Mouse (Mus musculus): ENCODE results near the gene Pax4. TPM values are rescaled to one million over a fixed set of nuclear protein-coding genes. Genes with fewer than 3 reads are reported as not detected.
A peak's percentile ranks its signal among the peaks of the same experiment; 100 is the strongest.

Pax4 gene
- not detected in 2 replicates for polyA plus RNA-seq (2015; fragmentation: Nextera tagmentation; extraction: Ambion mirVana)

GRCm38 (mm10) chr6:28449253-28449652, at the start of gene Pax4:
Pax4 (minus strand) TSS chr6:28449353.
- no peak within 1 kb of the TSS for H3K4me2 ChIP-seq
- peaks cover 54% of the 10 kb centered on the region for H3K27me3 ChIP-seq

GRCm38 (mm10) chr6:28497837-28498236, 48.7 kb upstream of the Pax4 start:
- H3K9me3 ChIP-seq (replicated peaks), result no peaks in the 10 kb centered on the region
- peaks cover 13% of the 10 kb centered on the region for H3K4me1 ChIP-seq (replicated peaks)
- no peak overlapping the region for H3K27ac ChIP-seq
- H3K4me2 ChIP-seq, result no peak overlapping the region
- 18% methylated on average over 5 of the region's 5 CpGs for WGBS (ENCODE audit: insufficient replicate concordance)
- ATAC-seq (ENCODE audit: low read depth), result no peak
- no peak for DNase-seq
- no peak overlapping the region for H3K4me3 ChIP-seq (replicated peaks)
- H3K27me3 ChIP-seq, result no peaks in the 10 kb centered on the region
- H3K9ac ChIP-seq, result no peak overlapping the region
- H3K36me3 ChIP-seq, result peaks cover 9% of the 10 kb centered on the region

More at GRCm38 (mm10) chr6:28449253-28449652, at the start of gene Pax4:
- H3K36me3 ChIP-seq, result no peaks in the 10 kb centered on the region
- ATAC-seq (ENCODE audit: low read depth), result no peak
- H3K4me1 ChIP-seq (replicated peaks), result no peaks in the 10 kb centered on the region
- H3K9ac ChIP-seq, result no peak within 1 kb of the TSS
- H3K27ac ChIP-seq, result no peak within 1 kb of the TSS
- WGBS (ENCODE audit: insufficient replicate concordance), result 63% methylated on average over 2 of the region's 2 CpGs
- no peak for DNase-seq
- H3K9me3 ChIP-seq (replicated peaks), result no peaks in the 10 kb centered on the region
- H3K4me3 ChIP-seq (replicated peaks), result no peak within 1 kb of the TSS

DNA sequence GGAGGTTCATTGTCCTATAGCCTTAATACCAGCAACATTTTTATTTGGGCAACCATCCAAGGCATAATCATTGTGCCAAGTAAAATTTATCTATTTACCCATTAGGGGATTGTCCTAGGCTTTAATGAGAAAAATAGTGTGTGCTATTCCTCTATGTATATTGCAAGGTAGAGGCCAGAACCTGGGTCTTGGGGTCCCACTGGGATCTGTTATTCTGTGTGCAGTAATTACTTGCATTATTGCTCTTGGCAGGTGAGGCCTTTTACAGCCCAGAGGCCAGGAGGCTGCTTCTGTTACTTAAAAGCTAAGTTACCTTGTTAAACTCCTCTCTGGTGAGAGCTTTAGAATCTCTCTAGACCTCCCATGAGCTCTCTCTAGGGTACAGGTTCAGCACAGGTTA, 42.0 kb upstream of the Pax4 start:
- no peak for ATAC-seq (ENCODE audit: low read depth)
- Histone ChIP-seq H3K4me3 (replicated peaks) (no peak overlapping the region), H3K36me3 (peaks cover 39% of the 10 kb centered on the region), H3K9ac (no peak overlapping the region), H3K4me2 (no peak overlapping the region), H3K27me3 (no peaks in the 10 kb centered on the region), H3K9me3 (replicated peaks) (no peaks in the 10 kb centered on the region), H3K27ac (no peak overlapping the region), H3K4me1 (replicated peaks) (peaks cover 27% of the 10 kb centered on the region)
- no peak for DNase-seq

DNA sequence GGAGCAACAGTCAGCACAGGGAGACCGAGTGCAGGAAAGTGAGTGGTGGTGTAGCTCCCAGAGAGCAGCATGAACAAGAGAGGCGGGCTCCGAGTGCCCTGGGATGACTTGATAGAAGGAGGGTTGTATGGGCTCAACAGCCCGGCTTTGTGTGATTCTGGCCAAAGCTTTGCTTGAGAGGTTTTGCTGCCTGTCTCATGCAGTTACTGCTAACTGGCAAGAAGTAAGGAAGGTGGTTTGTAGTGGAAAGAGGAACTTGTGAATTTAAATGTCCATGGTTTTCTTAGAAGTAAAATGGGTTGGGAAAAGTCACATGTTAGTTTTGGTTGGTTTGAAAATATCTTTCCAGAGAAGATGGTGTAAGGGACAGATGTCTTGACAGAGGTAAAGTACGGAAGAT, 41.5 kb upstream of the Pax4 start:
- Histone ChIP-seq H3K9ac (no peak overlapping the region), H3K4me1 (replicated peaks) (peaks cover 33% of the 10 kb centered on the region), H3K4me2 (no peak overlapping the region), H3K9me3 (replicated peaks) (no peaks in the 10 kb centered on the region), H3K27me3 (no peaks in the 10 kb centered on the region), H3K27ac (no peak overlapping the region), H3K4me3 (replicated peaks) (no peak overlapping the region), H3K36me3 (peaks cover 42% of the 10 kb centered on the region)
- DNase-seq (no peak), ATAC-seq (ENCODE audit: low read depth) (no peak)
- WGBS (ENCODE audit: insufficient replicate concordance), result 56% methylated on average over 5 of the region's 5 CpGs

DNA sequence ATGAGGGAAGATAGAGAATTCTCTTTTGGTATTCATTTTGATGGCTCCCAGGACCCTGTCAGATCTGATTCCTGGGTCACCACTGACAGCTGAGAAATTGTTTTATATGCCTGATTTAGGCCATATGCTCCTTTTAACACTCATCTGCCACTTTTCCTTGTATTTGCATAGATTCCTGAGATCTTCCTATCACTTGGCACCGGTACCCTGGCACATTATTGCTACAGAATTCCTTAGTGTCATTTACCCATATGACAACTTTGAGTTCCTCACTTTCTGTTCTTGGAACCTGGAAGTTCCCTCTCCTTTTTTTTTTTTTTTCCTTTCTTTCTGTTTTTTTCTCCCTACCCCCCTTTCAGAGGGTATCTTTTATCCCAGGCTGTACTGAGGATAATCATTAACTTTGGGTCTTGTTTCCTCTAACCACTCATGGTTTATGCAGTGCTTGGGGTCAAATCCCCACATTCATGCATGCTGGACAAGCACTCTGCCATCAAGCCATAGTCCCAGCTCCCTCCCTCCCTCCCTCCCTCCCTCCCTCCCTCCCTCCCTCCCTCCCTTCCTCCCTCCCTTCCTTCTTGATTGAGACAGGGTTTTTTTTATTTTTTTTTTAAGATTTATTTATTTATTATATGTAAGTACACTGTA, 39.2 kb upstream of the Pax4 start:
- H3K9me3 ChIP-seq (replicated peaks), result no peaks in the 10 kb centered on the region
- 95% methylated on average over 1 of the region's 1 CpGs for WGBS (ENCODE audit: insufficient replicate concordance)

GRCm38 (mm10) chr6:28486905-28487304, 37.8 kb upstream of the Pax4 start:
- no peak overlapping the region for H3K27ac ChIP-seq
- no peaks in the 10 kb centered on the region for H3K27me3 ChIP-seq
- H3K4me3 ChIP-seq (replicated peaks), result no peak overlapping the region
- H3K9me3 ChIP-seq (replicated peaks), result no peaks in the 10 kb centered on the region
- WGBS (ENCODE audit: insufficient replicate concordance), result 86% methylated on average over 7 of the region's 7 CpGs
- DNase-seq (no peak), ATAC-seq (ENCODE audit: low read depth) (no peak)
- H3K4me1 ChIP-seq (replicated peaks), result peaks cover 69% of the 10 kb centered on the region
- H3K4me2 ChIP-seq, result no peak overlapping the region
- no peak overlapping the region for H3K9ac ChIP-seq
- H3K36me3 ChIP-seq, result peaks cover 45% of the 10 kb centered on the region

More for the DNA sequence above, 39.2 kb upstream of the Pax4 start:
- DNase-seq (no peak), ATAC-seq (ENCODE audit: low read depth) (no peak)
- no peak overlapping the region for H3K9ac ChIP-seq
- H3K27me3 ChIP-seq, result no peaks in the 10 kb centered on the region
- no peak overlapping the region for H3K27ac ChIP-seq
- H3K4me1 ChIP-seq (replicated peaks), result peaks cover 55% of the 10 kb centered on the region
- peaks cover 56% of the 10 kb centered on the region for H3K36me3 ChIP-seq
- H3K4me3 ChIP-seq (replicated peaks), result no peak overlapping the region
- H3K4me2 ChIP-seq, result no peak overlapping the region

DNA sequence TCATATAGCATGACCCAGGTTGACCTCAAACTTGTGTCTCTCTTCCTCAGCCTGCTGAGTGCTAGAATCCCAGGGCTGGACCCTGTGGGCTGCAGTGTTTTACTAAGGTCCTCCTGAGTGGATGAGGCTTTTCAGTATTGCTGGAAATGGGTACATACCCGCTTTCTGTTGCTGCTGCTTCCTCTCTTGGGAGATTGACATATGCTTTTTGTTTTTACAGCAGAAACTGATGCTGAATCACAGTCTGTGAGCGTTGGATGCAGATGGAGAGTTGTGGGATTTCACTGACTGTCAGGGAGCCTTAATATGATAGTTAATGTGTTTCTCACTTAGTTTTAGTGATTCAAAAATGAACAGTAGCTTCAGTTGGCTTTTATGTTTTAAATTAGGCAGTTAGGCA, 37.3 kb upstream of the Pax4 start:
- 56% methylated on average over 2 of the region's 2 CpGs for WGBS (ENCODE audit: insufficient replicate concordance)
- Histone ChIP-seq H3K9me3 (replicated peaks) (no peaks in the 10 kb centered on the region), H3K9ac (no peak overlapping the region), H3K4me1 (replicated peaks) (peaks cover 74% of the 10 kb centered on the region), H3K4me3 (replicated peaks) (no peak overlapping the region), H3K36me3 (peaks cover 47% of the 10 kb centered on the region), H3K27ac (no peak overlapping the region), H3K4me2 (no peak overlapping the region; the same call in 1 of the 2 replicates), H3K27me3 (no peaks in the 10 kb centered on the region)
- ATAC-seq (ENCODE audit: low read depth) (no peak), DNase-seq (no peak)

DNA sequence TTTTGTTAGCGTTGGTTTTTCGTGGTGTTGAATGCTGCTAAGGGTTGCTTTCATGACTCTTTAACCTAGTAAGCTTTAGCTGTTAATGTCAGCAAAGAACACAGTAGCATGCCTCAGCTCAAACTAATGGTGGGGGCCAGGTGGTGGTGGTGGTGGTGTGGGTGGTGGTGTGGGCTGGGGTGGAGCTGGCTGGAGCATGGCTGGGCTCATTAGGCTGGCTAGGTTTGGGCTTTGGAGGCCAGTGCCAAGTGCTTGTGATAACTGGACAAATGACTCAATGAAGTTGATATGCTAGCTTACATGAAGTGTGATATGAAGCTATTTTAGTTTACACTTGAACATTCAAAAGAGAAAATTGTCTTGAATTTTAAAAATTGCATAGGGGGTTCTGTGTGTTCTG, 36.9 kb upstream of the Pax4 start:
- Histone ChIP-seq H3K4me1 (replicated peaks) (peaks cover 78% of the 10 kb centered on the region), H3K9me3 (replicated peaks) (no peaks in the 10 kb centered on the region), H3K27ac (no peak overlapping the region), H3K27me3 (no peaks in the 10 kb centered on the region), H3K9ac (no peak overlapping the region), H3K36me3 (peaks cover 43% of the 10 kb centered on the region), H3K4me3 (replicated peaks) (no peak overlapping the region), H3K4me2 (no peak overlapping the region)
- WGBS (ENCODE audit: insufficient replicate concordance), result 89% methylated on average over 2 of the region's 2 CpGs
- ATAC-seq (ENCODE audit: low read depth) (no peak), DNase-seq (no peak)

DNA sequence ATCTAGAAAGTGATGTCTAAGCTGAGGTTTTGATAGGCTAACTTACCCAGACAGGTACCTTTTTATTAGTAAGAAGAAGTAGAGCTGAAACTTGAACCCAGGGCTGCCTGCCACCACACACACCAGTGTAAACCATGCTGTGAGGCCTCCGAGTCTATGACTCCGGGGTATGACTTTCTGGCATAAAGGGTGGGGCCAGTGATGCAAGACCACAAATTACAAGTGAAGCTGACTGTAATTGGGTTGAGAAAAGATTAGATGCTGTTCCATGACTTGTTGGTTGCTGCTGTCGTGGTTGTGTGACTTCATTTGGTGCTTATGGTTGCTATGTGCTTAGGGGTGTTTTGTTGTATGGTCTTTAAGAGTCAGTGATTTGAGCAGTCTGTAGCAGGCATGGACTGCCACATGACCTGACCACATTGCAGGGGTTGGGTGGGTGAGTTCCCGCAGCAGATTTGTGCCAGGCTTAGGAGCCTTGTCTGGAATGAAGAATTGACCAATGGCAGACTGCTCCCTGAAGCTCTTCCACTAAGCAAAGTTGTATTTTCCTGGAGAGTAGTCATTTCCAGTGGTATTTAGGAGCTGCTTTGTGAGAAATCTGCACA, 33.7 kb upstream of the Pax4 start:
- peak overlapping the region; percentile 83; the same call in 1 of the 2 replicates for H3K4me3 ChIP-seq (replicated peaks)
- peaks cover 24% of the 10 kb centered on the region for H3K36me3 ChIP-seq
- H3K4me2 ChIP-seq, result peak overlapping the region; percentile 88
- WGBS (ENCODE audit: insufficient replicate concordance), result 45% methylated on average over 4 of the region's 4 CpGs
- H3K9ac ChIP-seq, result peak overlapping the region; percentile 40
- H3K27ac ChIP-seq, result no peak overlapping the region
- ATAC-seq (ENCODE audit: low read depth) (no peak), DNase-seq (no peak)
- H3K9me3 ChIP-seq (replicated peaks), result no peaks in the 10 kb centered on the region
- no peaks in the 10 kb centered on the region for H3K27me3 ChIP-seq
- peaks cover 91% of the 10 kb centered on the region for H3K4me1 ChIP-seq (replicated peaks)

GRCm38 (mm10) chr6:28480752-28481492, 31.8 kb upstream of the Pax4 start:
- DNase-seq (no peak), ATAC-seq (ENCODE audit: low read depth) (no peak)
- 4% methylated on average over 21 of the region's 21 CpGs for WGBS (ENCODE audit: insufficient replicate concordance)
- H3K4me3 ChIP-seq (replicated peaks), result peak overlapping the region; percentile 83
- peak overlapping the region; percentile 83 for H3K27ac ChIP-seq
- peaks cover 24% of the 10 kb centered on the region for H3K36me3 ChIP-seq
- no peaks in the 10 kb centered on the region for H3K27me3 ChIP-seq
- H3K4me2 ChIP-seq, result peak overlapping the region; percentile 88
- H3K9ac ChIP-seq, result peak overlapping the region; percentile 84
- peaks cover 72% of the 10 kb centered on the region for H3K4me1 ChIP-seq (replicated peaks)
- H3K9me3 ChIP-seq (replicated peaks), result no peaks in the 10 kb centered on the region

GRCm38 (mm10) chr6:28479865-28480751, 31.0 kb upstream of the Pax4 start:
- Histone ChIP-seq H3K27ac (peak overlapping the region; percentile 83), H3K4me3 (replicated peaks) (peak overlapping the region; percentile 83), H3K9me3 (replicated peaks) (no peaks in the 10 kb centered on the region), H3K27me3 (no peaks in the 10 kb centered on the region), H3K4me2 (peak overlapping the region; percentile 88), H3K4me1 (replicated peaks) (peaks cover 64% of the 10 kb centered on the region), H3K9ac (peak overlapping the region; percentile 84), H3K36me3 (peaks cover 16% of the 10 kb centered on the region)
- DNase-seq (peak; percentile 98), ATAC-seq (ENCODE audit: low read depth) (peak; percentile 98)
- under 1% methylated on average over 68 of the region's 68 CpGs for WGBS (ENCODE audit: insufficient replicate concordance)
